16 mouse cellular contexts compared by ENCODE assay signal in the genomic region with DNA sequence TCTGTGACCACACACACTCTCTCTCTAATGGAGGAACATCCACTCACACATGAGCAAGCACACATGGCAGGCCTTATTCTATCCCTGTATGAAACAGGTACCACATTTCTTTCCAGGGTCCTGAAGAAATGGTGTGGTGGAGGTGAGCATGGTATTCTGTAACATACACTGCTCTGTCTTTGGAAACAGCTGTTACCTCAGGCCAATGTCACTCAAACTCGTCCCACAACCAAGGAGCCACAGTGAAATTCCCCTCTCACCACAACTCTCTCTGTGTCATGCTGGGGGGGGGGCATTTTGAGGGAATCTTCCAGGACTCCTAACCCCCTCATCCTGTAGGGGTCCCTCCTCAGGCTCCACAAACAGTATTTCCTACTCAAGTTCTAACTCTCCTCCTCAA.
"Had no signal": no experiment of that assay in that cellular context is flagged by ENCODE, and none has a peak within 500 bp of the region (broad histone marks: within the 10 kb centered on the region; RNA-seq: fewer than 3 reads in every experiment).

No protein-coding gene starts in this region.

- H3K27me3 ChIP-seq: neural tube, embryonic 12.5 days; neural tube, embryonic 13.5 days; neural tube, embryonic 15.5 days; stomach, embryonic 15.5 days had no signal

- DNase-seq: retina, postnatal 1 day; right cerebral cortex, postnatal 14 days; right cerebral cortex, postnatal 25 days; right cerebral cortex, postnatal 4 days; spleen, adult 18-20 months; thymus, adult 18-20 months; thymus, adult 2 months; thymus, postnatal 14 days; thymus, postnatal 25 days; thymus, postnatal 36 days; thymus, postnatal 4 days had no signal

- H3K36me3 ChIP-seq: stomach, embryonic 15.5 days had no signal

- H3K9ac ChIP-seq: neural tube, embryonic 12.5 days; neural tube, embryonic 13.5 days; neural tube, embryonic 15.5 days; stomach, embryonic 15.5 days had no signal

- H3K4me3 ChIP-seq: neural tube, embryonic 12.5 days; neural tube, embryonic 13.5 days; neural tube, embryonic 15.5 days; stomach, embryonic 15.5 days had no signal

- H3K27ac ChIP-seq: neural tube, embryonic 12.5 days; neural tube, embryonic 13.5 days; neural tube, embryonic 15.5 days; stomach, embryonic 15.5 days; stomach, postnatal 0 days had no signal

- H3K4me1 ChIP-seq: neural tube, embryonic 12.5 days; neural tube, embryonic 13.5 days; neural tube, embryonic 15.5 days; stomach, embryonic 15.5 days had no signal

- H3K9me3 ChIP-seq: neural tube, embryonic 12.5 days; neural tube, embryonic 13.5 days; neural tube, embryonic 15.5 days; stomach, embryonic 15.5 days had no signal

- H3K4me2 ChIP-seq: neural tube, embryonic 12.5 days; neural tube, embryonic 13.5 days; neural tube, embryonic 15.5 days; stomach, embryonic 15.5 days had no signal
